Mouse (Mus musculus): ENCODE data around the gene Bcan. TPM values are rescaled to one million over a fixed set of nuclear protein-coding genes. Genes with fewer than 3 reads are reported as not detected.

Gene Bcan
- polyA plus RNA-seq, 1 experiment from 2014 or later = 0.05 TPM

Other genes starting within 250 kb of the Bcan start
- 0.20 and 0.27 TPM in 2 replicates for gene Ntrk1, start 205.1 kb downstream of the Bcan start, polyA plus RNA-seq (2015; fragmentation: Nextera tagmentation; extraction: Ambion mirVana)
- gene Insrr, start 203.3 kb downstream of the Bcan start, polyA plus RNA-seq (2015; fragmentation: Nextera tagmentation; extraction: Ambion mirVana) = 0.03 TPM in 1 of 2 replicates, not detected in the other
- 5.0 and 5.3 TPM in 2 replicates for gene Pear1, start 175.9 kb downstream of the Bcan start, polyA plus RNA-seq (2015; fragmentation: Nextera tagmentation; extraction: Ambion mirVana)
- 0.17 TPM in 1 of 2 replicates, not detected in the other for gene Sh2d2a, start 153.5 kb downstream of the Bcan start, polyA plus RNA-seq (2015; fragmentation: Nextera tagmentation; extraction: Ambion mirVana)
- gene Prcc, start 114.6 kb downstream of the Bcan start, polyA plus RNA-seq (2015; fragmentation: Nextera tagmentation; extraction: Ambion mirVana) = 7.9 and 9.2 TPM in 2 replicates
- 263 and 283 TPM in 2 replicates for gene Hdgf, start 93.9 kb downstream of the Bcan start, polyA plus RNA-seq (2015; fragmentation: Nextera tagmentation; extraction: Ambion mirVana)
- 48.7 and 56.5 TPM in 2 replicates for gene Mrpl24, start 80.7 kb downstream of the Bcan start, polyA plus RNA-seq (2015; fragmentation: Nextera tagmentation; extraction: Ambion mirVana)
- 31.1 and 38.3 TPM in 2 replicates for gene Isg20l2, start 69.9 kb downstream of the Bcan start, polyA plus RNA-seq (2015; fragmentation: Nextera tagmentation; extraction: Ambion mirVana)
- 6.1 and 6.6 TPM in 2 replicates for gene Rrnad1, start 69.5 kb downstream of the Bcan start, polyA plus RNA-seq (2015; fragmentation: Nextera tagmentation; extraction: Ambion mirVana)
- gene Crabp2, start 51.6 kb downstream of the Bcan start, polyA plus RNA-seq (2015; fragmentation: Nextera tagmentation; extraction: Ambion mirVana) = 2.2 and 2.3 TPM in 2 replicates
- 2.6 and 2.8 TPM in 2 replicates for gene Nes, start 29.2 kb downstream of the Bcan start, polyA plus RNA-seq (2015; fragmentation: Nextera tagmentation; extraction: Ambion mirVana)
- gene Hapln2, start 27.4 kb upstream of the Bcan start, polyA plus RNA-seq (2015; fragmentation: Nextera tagmentation; extraction: Ambion mirVana) = not detected in 2 replicates
- gene Gpatch4, start 42.9 kb upstream of the Bcan start, polyA plus RNA-seq (2015; fragmentation: Nextera tagmentation; extraction: Ambion mirVana) = 32.7 TPM in 2 replicates
- gene Naxe, start 58.3 kb upstream of the Bcan start, polyA plus RNA-seq (2015; fragmentation: Nextera tagmentation; extraction: Ambion mirVana) = 63.8 and 66.9 TPM in 2 replicates
- not detected in 2 replicates for gene Ttc24, start 78.1 kb upstream of the Bcan start, polyA plus RNA-seq (2015; fragmentation: Nextera tagmentation; extraction: Ambion mirVana)
- gene Iqgap3, start 81.7 kb upstream of the Bcan start, polyA plus RNA-seq (2015; fragmentation: Nextera tagmentation; extraction: Ambion mirVana) = 6.6 and 7.4 TPM in 2 replicates
- gene Mef2d, start 142.1 kb upstream of the Bcan start, polyA plus RNA-seq (2015; fragmentation: Nextera tagmentation; extraction: Ambion mirVana) = 5.5 and 7.5 TPM in 2 replicates